Mouse (Mus musculus) neural tube, embryonic 10.5 days (tissue): Measurements from ENCODE around the gene 3110082I17Rik.

Experiments used
- DNase-seq: peaks from one replicate; pipeline ENCODE4 v3.0.0-alpha.2; 2017; ENCODE audit warnings: low spot score; ENCODE audit errors: extremely low spot score

3110082I17Rik gene

GRCm38 (mm10) chr5:139326111-139326696 is 134.1 kb downstream of the 3110082I17Rik start:
- no peak for DNase-seq

GRCm38 (mm10) chr5:139325395-139325966 is 134.8 kb downstream of the 3110082I17Rik start, which contains the start of gene Adap1:
TSS of gene Adap1 (minus strand) at chr5:139325622.
- DNase-seq = peak; percentile 47

GRCm38 (mm10) chr5:139324691-139325394 is 135.5 kb downstream of the 3110082I17Rik start:
- peak; percentile 46 for DNase-seq

GRCm38 (mm10) chr5:139324045-139324491 is 136.3 kb downstream of the 3110082I17Rik start:
- DNase-seq = no peak

- no peak for DNase-seq
Observed at GRCm38 (mm10) chr5:139323260-139323924, 136.9 kb downstream of the 3110082I17Rik start.

GRCm38 (mm10) chr5:139321331-139321730 is 139.0 kb downstream of the 3110082I17Rik start:
- no peak for DNase-seq

- DNase-seq = no peak
Observed at GRCm38 (mm10) chr5:139320424-139320823, 139.9 kb downstream of the 3110082I17Rik start.

- DNase-seq = no peak
Observed at GRCm38 (mm10) chr5:139317751-139318504, 142.4 kb downstream of the 3110082I17Rik start.

- DNase-seq = no peak
Observed at GRCm38 (mm10) chr5:139316982-139317675, 143.2 kb downstream of the 3110082I17Rik start.

- DNase-seq = no peak
Observed at GRCm38 (mm10) chr5:139314941-139315642, 145.2 kb downstream of the 3110082I17Rik start.

GRCm38 (mm10) chr5:139313536-139313935 is 146.8 kb downstream of the 3110082I17Rik start:
- no peak for DNase-seq

- DNase-seq = no peak
Observed at GRCm38 (mm10) chr5:139311822-139312221, 148.5 kb downstream of the 3110082I17Rik start.

GRCm38 (mm10) chr5:139310477-139310876 is 149.8 kb downstream of the 3110082I17Rik start:
- no peak for DNase-seq

- DNase-seq = no peak
Observed at GRCm38 (mm10) chr5:139309946-139310345, 150.4 kb downstream of the 3110082I17Rik start.
